Mouse (Mus musculus) stomach, embryonic 14.5 days (tissue): ENCODE measurements around the gene Amotl1. TPM values are rescaled to one million over a fixed set of nuclear protein-coding genes. Genes with fewer than 3 reads are reported as not detected.

Experiments
- polyA plus RNA-seq: library from polyadenylated mRNA; unstranded; fragments of >200 nt; fragmentation: Nextera tagmentation; extraction: Ambion mirVana; gene quantifications from 2 replicates; pipeline ENCODE4 v1.2.1, GENCODE M21; 2014

The Amotl1 gene
- polyA plus RNA-seq, 1 experiment from 2014 or later: 35.3 TPM

Other genes starting within 250 kb of the Amotl1 start
- 0.38 and 0.48 TPM in 2 replicates for gene Kdm4d, start 144.6 kb downstream of the Amotl1 start, polyA plus RNA-seq
- gene Cwc15, start 144.4 kb downstream of the Amotl1 start, polyA plus RNA-seq: 146 and 154 TPM in 2 replicates
- gene Piwil4, start 95.7 kb upstream of the Amotl1 start, polyA plus RNA-seq: 0.11 and 0.12 TPM in 2 replicates
- 7.1 and 7.6 TPM in 2 replicates for gene Fut4, start 107.3 kb upstream of the Amotl1 start, polyA plus RNA-seq
- not detected in 2 replicates for gene 1700012B09Rik, start 126.0 kb upstream of the Amotl1 start, polyA plus RNA-seq
- 29.6 and 33.1 TPM in 2 replicates for gene Mre11a, start 139.6 kb upstream of the Amotl1 start, polyA plus RNA-seq
- 47.0 and 49.6 TPM in 2 replicates for gene Ankrd49, start 139.8 kb upstream of the Amotl1 start, polyA plus RNA-seq
- 0.52 and 0.59 TPM in 2 replicates for gene Gpr83, start 215.2 kb upstream of the Amotl1 start, polyA plus RNA-seq